Mouse (Mus musculus) midbrain, embryonic 14.5 days (tissue): Measurements from ENCODE around the gene Pou2f3. TPM values are rescaled to one million over a fixed set of nuclear protein-coding genes. Genes with fewer than 3 reads are reported as not detected.

ENCODE experiments used
- ATAC-seq: fragments of 200-750 bp; cut with Nextera tagmentation; 2 replicates; pipeline ENCODE4 v1.8.0; 2017; ENCODE audit warnings: moderate number of reproducible peaks, moderate library complexity; ENCODE audit not compliant: low FRiP score, low TSS enrichment
- DNase-seq: peaks from one replicate; pipeline ENCODE4 v3.0.0-alpha.2; 2015
- H3K27ac ChIP-seq: fragments of 300-500 bp; sonication (generic); replicated peaks from 2 replicates; pipeline ENCODE4 v1.5.1; 2014; ENCODE audit warnings: mild to moderate bottlenecking, low read depth, low read length, moderate library complexity
- H3K27me3 ChIP-seq: fragments of 300-500 bp; sonication (generic); 2 replicates; pipeline ENCODE4 v1.6.1; 2014; ENCODE audit warnings: low read length, control low read depth, mixed read lengths; ENCODE audit not compliant: control insufficient read depth, insufficient read depth
- H3K36me3 ChIP-seq: fragments of 300-500 bp; sonication (generic); 2 replicates; pipeline ENCODE4 v1.6.1; 2014; ENCODE audit warnings: low read length, control low read depth; ENCODE audit not compliant: control insufficient read depth, insufficient read depth
- H3K4me1 ChIP-seq: fragments of 300-500 bp; sonication (generic); 2 replicates; pipeline ENCODE4 v1.6.1; 2014; ENCODE audit warnings: mild to moderate bottlenecking, antibody characterized with exemption, low read length, control low read depth; ENCODE audit not compliant: control insufficient read depth, insufficient read depth
- H3K4me2 ChIP-seq: fragments of 300-500 bp; sonication (generic); 2 replicates; pipeline ENCODE4 v1.6.1; 2014; ENCODE audit warnings: mild to moderate bottlenecking, low read length, moderate library complexity
- H3K4me3 ChIP-seq: fragments of 300-500 bp; sonication (generic); replicated peaks from 2 replicates; pipeline ENCODE4 v1.5.1; 2014; ENCODE audit warnings: low read depth, low read length
- H3K9ac ChIP-seq: fragments of 300-500 bp; sonication (generic); replicated peaks from 2 replicates; pipeline ENCODE4 v1.6.1; 2014; ENCODE audit warnings: mild to moderate bottlenecking, low read length, moderate library complexity
- H3K9me3 ChIP-seq: fragments of 300-500 bp; sonication (generic); 2 replicates; pipeline ENCODE4 v1.6.1; 2016; ENCODE audit warnings: low read length, control low read depth, mixed read lengths; ENCODE audit not compliant: control insufficient read depth
- WGBS: fragments of 180-500 bp; shearing (Covaris S2); extraction: QIAGEN DNeasy Blood & Tissue Kit; methylation state at CpG from one replicate; pipeline ENCODE4 v1.1.7; 2014; 5-methylcytosine and 5-hydroxymethylcytosine counted together
- polyA plus RNA-seq: library from polyadenylated mRNA; unstranded; fragments of >200 nt; fragmentation: Nextera tagmentation; extraction: Ambion mirVana; gene quantifications from 2 replicates; pipeline ENCODE4 v1.2.1, GENCODE M21; 2014

The Pou2f3 gene
- polyA plus RNA-seq, 1 experiment from 2014 or later = not detected

DNA sequence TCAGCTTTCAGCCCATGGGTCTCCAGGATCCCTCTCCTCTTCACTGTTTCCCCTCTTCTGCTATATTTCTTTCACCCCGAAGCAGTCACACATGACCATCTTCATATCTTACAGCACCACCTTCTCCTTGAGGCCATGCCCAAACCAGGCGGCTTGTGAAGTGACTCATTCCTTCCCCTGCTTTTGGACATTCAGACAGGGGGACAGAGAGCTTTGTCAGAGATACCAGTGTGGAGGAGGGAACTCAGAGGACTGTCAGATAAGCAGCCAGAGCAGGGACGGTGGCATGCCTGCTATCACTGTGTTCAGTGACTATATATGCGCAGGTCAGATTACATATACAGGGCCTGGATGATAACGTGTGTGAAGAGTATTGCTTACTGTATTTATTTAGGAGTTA lies 24.3 kb upstream of the Pou2f3 start:
- no peak for ATAC-seq
- no peak for DNase-seq
- Histone ChIP-seq H3K36me3 (no peaks in the 10 kb centered on the region), H3K27me3 (peaks cover 25% of the 10 kb centered on the region), H3K4me2 (no peak overlapping the region), H3K4me3 (no peak overlapping the region), H3K4me1 (0 out of 2 replicates have a peak, but pooled peaks cover 3% of the 10 kb centered on the region), H3K9me3 (no peaks in the 10 kb centered on the region), H3K27ac (no peak overlapping the region), H3K9ac (no peak overlapping the region)
- 82% methylated on average over 5 of the region's 5 CpGs for WGBS

DNA sequence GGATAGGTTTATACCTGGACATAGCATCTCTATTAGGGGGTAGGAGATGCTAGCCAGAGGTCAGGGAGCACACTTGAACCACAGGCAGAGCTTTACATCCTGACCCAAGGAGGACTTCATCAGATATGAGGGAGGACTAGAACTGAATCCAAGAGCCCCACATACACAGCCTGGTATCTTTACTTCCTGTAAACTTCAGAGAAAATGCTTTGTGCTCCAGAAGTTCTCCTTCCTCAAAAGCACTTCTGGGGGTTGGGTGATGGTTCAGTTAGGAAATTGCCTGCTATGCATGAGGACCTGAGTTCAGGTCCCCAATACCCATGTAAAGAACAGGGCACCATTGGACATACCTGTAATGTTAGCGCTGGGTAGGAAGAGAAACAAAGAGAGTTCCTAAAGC lies 23.3 kb upstream of the Pou2f3 start:
- Histone ChIP-seq H3K9me3 (no peaks in the 10 kb centered on the region), H3K4me1 (no peaks in the 10 kb centered on the region), H3K27me3 (peaks cover 15% of the 10 kb centered on the region), H3K27ac (no peak overlapping the region), H3K4me3 (no peak overlapping the region), H3K4me2 (no peak overlapping the region), H3K36me3 (no peaks in the 10 kb centered on the region), H3K9ac (no peak overlapping the region)
- no peak for ATAC-seq
- WGBS = 100% methylated on average over 1 of the region's 1 CpGs
- DNase-seq = no peak

DNA sequence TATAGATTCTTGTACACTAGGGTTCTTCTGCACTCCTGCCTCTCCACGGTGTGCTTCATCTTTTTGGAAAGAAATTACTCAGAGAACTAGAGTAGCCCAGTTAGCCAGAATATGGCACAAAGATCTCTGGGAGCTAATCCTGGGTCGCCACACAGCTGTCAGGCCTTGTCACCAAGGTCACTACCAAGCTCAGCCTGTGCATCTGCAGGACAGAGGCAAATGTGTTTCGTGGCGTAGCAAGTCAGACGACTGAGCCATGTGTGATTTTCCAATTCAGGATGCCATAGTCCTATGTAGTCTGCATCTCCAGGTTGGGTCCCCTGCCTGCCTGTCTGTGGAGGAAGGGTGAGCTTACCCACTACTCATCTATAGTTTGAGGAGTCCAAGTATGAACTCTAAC lies 22.9 kb upstream of the Pou2f3 start:
- H3K9ac ChIP-seq = no peak overlapping the region
- no peak for ATAC-seq
- no peaks in the 10 kb centered on the region for H3K36me3 ChIP-seq
- no peaks in the 10 kb centered on the region for H3K9me3 ChIP-seq
- H3K4me3 ChIP-seq = no peak overlapping the region
- peaks cover 10% of the 10 kb centered on the region; the same call in 1 of the 2 replicates for H3K27me3 ChIP-seq
- DNase-seq = no peak
- 69% methylated on average over 5 of the region's 5 CpGs for WGBS
- no peak overlapping the region for H3K27ac ChIP-seq
- no peak overlapping the region for H3K4me2 ChIP-seq
- no peaks in the 10 kb centered on the region for H3K4me1 ChIP-seq

DNA sequence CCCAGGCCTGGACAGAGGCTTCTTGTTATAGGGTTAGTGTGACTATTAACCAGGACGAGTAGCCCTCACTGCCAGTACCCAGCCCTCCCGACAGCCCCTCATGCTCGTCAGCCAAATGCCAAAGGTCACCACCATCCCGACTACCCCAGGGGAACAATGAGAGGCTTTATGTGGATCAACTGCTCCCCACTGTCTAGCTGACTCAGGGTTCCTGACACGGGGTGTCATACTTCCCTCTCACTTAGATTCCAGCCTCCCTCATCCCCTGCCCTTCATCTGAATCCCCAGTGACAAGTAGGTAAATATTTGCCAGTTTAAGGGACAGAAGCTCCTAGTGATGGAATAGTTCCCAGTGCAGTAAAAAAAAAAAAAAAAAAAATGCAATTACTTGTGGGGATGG lies 22.1 kb upstream of the Pou2f3 start:
- 14% methylated on average over 5 of the region's 5 CpGs for WGBS
- Histone ChIP-seq H3K27ac (no peak overlapping the region), H3K27me3 (peaks cover 3% of the 10 kb centered on the region; the same call in 1 of the 2 replicates), H3K4me1 (no peaks in the 10 kb centered on the region), H3K9ac (no peak overlapping the region), H3K9me3 (no peaks in the 10 kb centered on the region), H3K4me3 (no peak overlapping the region), H3K36me3 (no peaks in the 10 kb centered on the region), H3K4me2 (no peak overlapping the region)
- no peak for ATAC-seq
- DNase-seq = no peak

DNA sequence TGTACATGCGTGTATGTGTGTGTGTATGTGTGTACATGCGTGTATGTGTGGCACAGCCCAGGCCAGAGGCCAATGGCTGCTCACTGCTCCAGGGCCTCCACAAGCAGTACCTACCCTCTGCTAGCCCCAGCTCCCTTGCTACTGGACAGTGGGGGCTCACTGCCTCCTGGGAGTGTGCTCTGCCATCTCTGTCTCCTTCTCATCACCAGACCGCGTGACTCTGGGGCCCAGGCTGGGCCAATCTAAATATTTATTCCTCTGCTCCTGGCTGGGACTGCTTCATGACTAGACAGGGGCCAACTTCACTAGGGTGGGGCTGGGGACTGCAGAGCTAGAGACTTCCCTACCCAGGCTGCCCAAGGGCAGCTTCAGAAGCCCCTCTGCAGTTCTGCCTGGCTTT lies 21.6 kb upstream of the Pou2f3 start:
- H3K4me3 ChIP-seq = no peak overlapping the region
- no peak for ATAC-seq
- H3K27me3 ChIP-seq = no peaks in the 10 kb centered on the region
- no peak overlapping the region for H3K4me2 ChIP-seq
- no peaks in the 10 kb centered on the region for H3K36me3 ChIP-seq
- no peak for DNase-seq
- no peak overlapping the region for H3K27ac ChIP-seq
- H3K4me1 ChIP-seq = no peaks in the 10 kb centered on the region
- H3K9ac ChIP-seq = no peak overlapping the region
- H3K9me3 ChIP-seq = no peaks in the 10 kb centered on the region
- WGBS = 67% methylated on average over 4 of the region's 4 CpGs

DNA sequence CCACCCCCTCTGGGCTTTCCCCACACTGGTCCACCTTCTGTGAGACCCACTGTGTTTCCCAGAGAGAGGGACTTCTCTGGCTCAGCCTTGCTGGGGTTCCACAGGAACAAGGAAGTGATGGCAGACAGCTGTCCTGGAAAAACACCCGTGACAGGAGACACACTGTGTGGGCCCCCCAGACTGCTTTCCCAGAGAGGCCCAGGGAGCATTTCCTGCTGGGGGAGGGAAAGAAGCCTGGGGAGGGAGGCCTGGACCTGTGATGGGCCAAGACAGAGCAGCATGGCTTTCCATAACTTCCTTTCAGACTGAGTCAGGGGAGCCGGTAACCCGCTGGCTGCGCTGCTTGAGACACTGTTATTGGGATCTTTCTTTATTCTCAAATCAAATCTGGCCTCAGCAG lies 20.7 kb upstream of the Pou2f3 start:
- Histone ChIP-seq H3K27me3 (no peaks in the 10 kb centered on the region), H3K9me3 (no peaks in the 10 kb centered on the region), H3K36me3 (no peaks in the 10 kb centered on the region), H3K4me3 (no peak overlapping the region), H3K4me1 (no peaks in the 10 kb centered on the region), H3K27ac (0 out of 2 replicates have a peak overlapping the region, but pooled peaks have one; percentile 13), H3K4me2 (no peak overlapping the region), H3K9ac (no peak overlapping the region)
- DNase-seq (no peak), ATAC-seq (no peak)
- 70% methylated on average over 4 of the region's 4 CpGs for WGBS

DNA sequence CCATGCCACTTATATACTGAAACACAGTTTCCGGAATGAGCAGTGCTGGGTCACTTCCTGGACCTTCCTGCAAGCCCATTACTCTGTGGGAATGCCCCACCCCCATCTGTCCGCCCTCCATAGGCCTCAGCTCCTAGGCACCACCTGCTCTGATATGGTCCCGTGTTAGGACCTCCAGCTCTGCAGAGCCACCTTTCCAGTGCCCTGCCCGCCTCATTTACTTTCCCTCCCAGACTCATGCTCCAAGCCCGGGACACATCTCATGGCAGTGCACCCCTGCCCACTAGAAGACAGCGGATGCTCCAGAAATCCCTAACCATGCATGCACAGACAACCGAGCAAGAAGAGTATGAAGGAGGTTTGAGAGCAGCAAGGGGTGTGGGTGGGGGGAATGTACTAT lies 19.8 kb upstream of the Pou2f3 start:
- 91% methylated on average over 7 of the region's 7 CpGs for WGBS
- ATAC-seq = no peak
- H3K4me2 ChIP-seq = no peak overlapping the region
- no peaks in the 10 kb centered on the region for H3K27me3 ChIP-seq
- H3K27ac ChIP-seq = no peak overlapping the region
- no peak for DNase-seq
- H3K9ac ChIP-seq = no peak overlapping the region
- no peak overlapping the region for H3K4me3 ChIP-seq
- H3K9me3 ChIP-seq = no peaks in the 10 kb centered on the region
- H3K36me3 ChIP-seq = no peaks in the 10 kb centered on the region
- H3K4me1 ChIP-seq = no peaks in the 10 kb centered on the region

DNA sequence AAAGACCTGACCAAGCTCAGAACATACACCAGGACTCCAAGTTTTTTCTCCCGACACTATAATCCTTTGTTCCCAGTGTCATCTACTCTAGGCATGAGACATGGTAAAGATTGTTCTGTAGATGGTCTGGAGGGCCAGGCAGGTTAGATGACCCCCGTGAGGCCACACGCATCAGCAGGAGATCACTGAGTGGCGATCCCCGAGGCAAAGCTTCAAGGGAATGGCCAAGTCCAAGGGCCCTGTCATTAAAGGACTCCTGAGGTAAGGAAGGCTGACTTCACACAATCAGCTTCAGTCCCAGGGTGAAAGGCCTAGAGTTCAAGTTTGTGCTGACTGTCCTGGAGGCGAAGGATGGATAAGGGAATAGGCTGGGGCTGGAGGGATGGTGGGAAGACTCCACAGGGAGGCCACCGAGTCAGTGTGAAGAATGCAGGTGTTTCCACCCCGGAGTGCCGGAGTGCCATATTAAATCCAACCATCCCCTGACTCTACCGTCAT lies 19.3 kb upstream of the Pou2f3 start:
- no peak overlapping the region for H3K27ac ChIP-seq
- H3K9ac ChIP-seq = no peak overlapping the region
- H3K4me1 ChIP-seq = no peaks in the 10 kb centered on the region
- H3K4me3 ChIP-seq = no peak overlapping the region
- 93% methylated on average over 10 of the region's 10 CpGs for WGBS
- H3K4me2 ChIP-seq = no peak overlapping the region
- no peaks in the 10 kb centered on the region for H3K9me3 ChIP-seq
- H3K27me3 ChIP-seq = no peaks in the 10 kb centered on the region
- DNase-seq (no peak), ATAC-seq (no peak)
- no peaks in the 10 kb centered on the region for H3K36me3 ChIP-seq

DNA sequence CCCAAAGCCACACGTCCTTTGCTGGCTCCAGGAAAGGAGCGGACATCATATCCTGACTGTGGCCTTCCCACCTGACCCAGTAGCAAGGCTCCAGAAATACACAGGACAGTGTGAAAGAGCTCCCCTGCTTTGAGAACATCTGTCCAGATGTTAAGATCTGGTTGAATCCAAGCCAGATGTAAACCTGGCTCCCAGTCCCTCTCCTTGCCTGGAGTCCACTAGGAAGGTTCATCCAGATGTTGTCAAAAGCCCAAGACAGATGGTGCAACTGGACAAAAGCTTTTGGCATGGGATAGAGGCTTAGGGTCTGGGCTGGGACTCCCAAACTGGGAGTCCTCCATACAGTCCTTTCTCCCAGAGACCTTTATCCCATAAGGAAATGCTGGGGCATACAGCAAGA lies 18.6 kb upstream of the Pou2f3 start:
- Histone ChIP-seq H3K9ac (no peak overlapping the region), H3K4me3 (no peak overlapping the region), H3K4me1 (no peaks in the 10 kb centered on the region), H3K27me3 (no peaks in the 10 kb centered on the region), H3K4me2 (no peak overlapping the region), H3K9me3 (no peaks in the 10 kb centered on the region), H3K36me3 (no peaks in the 10 kb centered on the region), H3K27ac (no peak overlapping the region)
- 94% methylated on average over 2 of the region's 2 CpGs for WGBS
- DNase-seq (no peak), ATAC-seq (no peak)
